Mouse (Mus musculus) macrophage (primary cell): ENCODE results near the gene Rufy4. TPM values are rescaled to one million over a fixed set of nuclear protein-coding genes. Genes with fewer than 3 reads are reported as not detected.
"Not testable (repeated sequence)": the region's sequence is repeated elsewhere in the genome, so short reads cannot be mapped to it uniquely, and the experiment has no call there.

ENCODE experiments used
- H3K27ac ChIP-seq: fragments of 350-480 bp; formaldehyde crosslinking; 2 replicates; pipeline ENCODE4 v1.9.0; 2021
- H3K36me3 ChIP-seq: fragments of 350-480 bp; formaldehyde crosslinking; 2 replicates; pipeline ENCODE4 v1.9.0; 2021; ENCODE audit errors: inconsistent target
- H3K4me3 ChIP-seq: fragments of 350-480 bp; formaldehyde crosslinking; 2 replicates; pipeline ENCODE4 v1.9.0; 2021; ENCODE audit errors: inconsistent target
- H3K79me2 ChIP-seq: fragments of 350-480 bp; formaldehyde crosslinking; 2 replicates; pipeline ENCODE4 v1.9.0; 2021; ENCODE audit errors: inconsistent target
- WGBS: methylation state at CpG from one replicate; pipeline ENCODE4 v1.1.7; 2026; ENCODE audit warnings: inconsistent platforms; ENCODE audit not compliant: missing documents; 5-methylcytosine and 5-hydroxymethylcytosine counted together
- polyA plus RNA-seq: library from polyadenylated mRNA; stranded (reverse); fragments of 250-400 nt; gene quantifications from 3 replicates; pipeline ENCODE4 v1.2.4, GENCODE M21; 2018; ENCODE audit warnings: inconsistent platforms

Rufy4 gene
- polyA plus RNA-seq, 1 experiment from 2014 or later, result not detected

DNA sequence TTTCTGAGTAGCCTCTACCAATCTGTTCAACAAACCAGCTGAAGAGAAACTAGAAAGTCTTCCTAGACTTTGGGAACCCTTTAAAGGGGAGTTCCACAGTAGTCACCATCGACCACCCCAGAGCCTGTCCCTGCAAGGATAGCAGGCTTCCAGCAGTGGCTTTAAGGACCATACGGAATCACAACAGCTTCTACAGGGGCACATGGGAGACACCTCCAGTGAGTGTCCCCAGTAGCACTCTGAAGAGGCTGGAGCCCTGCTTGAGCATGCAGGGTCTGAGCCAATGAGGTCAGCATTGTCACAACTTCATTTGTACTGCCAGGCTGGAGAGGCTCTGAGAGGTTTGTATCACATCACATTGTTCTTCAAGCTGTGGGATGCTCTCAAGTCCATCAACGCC is 24.8 kb downstream of the Rufy4 start:
- Histone ChIP-seq H3K4me3 (no peak overlapping the region), H3K36me3 (no peaks in the 10 kb centered on the region), H3K27ac (no peak overlapping the region), H3K79me2 (no peaks in the 10 kb centered on the region)
- WGBS, result 87% methylated on average over 3 of the region's 3 CpGs

DNA sequence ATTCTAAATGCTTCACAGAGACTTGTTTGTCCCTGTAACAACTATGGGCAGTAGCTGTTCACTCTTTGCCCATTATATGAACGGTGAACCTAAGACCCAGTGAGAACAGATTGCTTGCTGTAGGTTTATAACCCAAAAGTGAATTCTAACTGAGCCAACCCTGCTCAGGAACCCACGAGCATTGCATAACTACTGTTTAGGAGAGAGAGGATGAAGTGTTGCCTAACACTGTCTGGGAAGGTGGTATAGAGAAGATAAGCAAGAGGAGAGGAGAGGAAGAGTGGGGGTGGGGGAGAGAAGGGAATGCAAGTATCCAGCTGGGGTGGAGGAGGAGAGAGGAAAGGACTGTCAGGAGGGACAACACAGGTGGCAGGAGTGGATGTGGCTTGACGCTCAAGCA is 25.8 kb downstream of the Rufy4 start:
- no peak overlapping the region for H3K27ac ChIP-seq
- no peaks in the 10 kb centered on the region for H3K36me3 ChIP-seq
- no peak overlapping the region for H3K4me3 ChIP-seq
- 15% methylated on average over 3 of the region's 3 CpGs for WGBS
- H3K79me2 ChIP-seq, result no peaks in the 10 kb centered on the region

DNA sequence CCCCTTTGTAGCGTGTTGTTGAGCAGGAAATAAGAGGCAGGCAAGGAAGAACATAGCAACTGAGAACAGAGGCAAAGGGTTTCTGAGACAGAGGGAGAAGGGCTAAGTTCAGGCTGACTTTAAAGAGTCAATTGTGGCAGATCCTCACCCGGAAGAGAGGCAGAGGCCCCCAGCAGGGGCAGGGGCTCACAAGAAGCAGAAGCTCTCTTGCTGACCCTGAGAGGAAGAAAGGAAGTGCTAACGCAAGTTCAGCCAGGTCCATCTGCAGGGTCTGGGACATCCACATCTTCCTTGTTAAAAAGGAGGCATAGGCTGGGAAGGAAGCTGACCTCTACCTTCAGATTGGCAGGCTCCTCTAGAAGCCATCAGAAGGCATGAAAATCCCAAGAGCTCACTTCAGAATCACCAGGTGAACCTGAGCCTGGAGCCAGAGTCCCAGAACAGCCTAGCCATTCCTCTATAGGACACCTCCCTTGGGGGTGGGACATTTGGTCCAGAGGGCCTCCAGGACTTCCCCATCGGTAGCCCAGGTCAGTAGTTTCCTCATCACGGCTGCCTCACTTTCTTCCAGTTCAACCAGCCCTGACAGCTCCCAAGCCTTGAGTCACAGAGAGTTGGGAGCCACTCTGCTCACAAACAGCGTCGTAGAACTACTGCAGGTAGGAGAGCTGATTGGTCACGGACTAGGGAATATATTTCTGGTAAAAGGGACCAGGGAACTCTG is 28.3 kb downstream of the Rufy4 start, which contains the start of gene Cxcr2:
TSS of gene Cxcr2 (plus strand) at position 529 of the 724 bp plus-strand sequence.
- 35% methylated on average over 8 of the region's 8 CpGs for WGBS
- Histone ChIP-seq H3K27ac (no peak within 1 kb of the TSS), H3K79me2 (no peaks in the 10 kb centered on the region), H3K36me3 (no peaks in the 10 kb centered on the region), H3K4me3 (no peak within 1 kb of the TSS)

DNA sequence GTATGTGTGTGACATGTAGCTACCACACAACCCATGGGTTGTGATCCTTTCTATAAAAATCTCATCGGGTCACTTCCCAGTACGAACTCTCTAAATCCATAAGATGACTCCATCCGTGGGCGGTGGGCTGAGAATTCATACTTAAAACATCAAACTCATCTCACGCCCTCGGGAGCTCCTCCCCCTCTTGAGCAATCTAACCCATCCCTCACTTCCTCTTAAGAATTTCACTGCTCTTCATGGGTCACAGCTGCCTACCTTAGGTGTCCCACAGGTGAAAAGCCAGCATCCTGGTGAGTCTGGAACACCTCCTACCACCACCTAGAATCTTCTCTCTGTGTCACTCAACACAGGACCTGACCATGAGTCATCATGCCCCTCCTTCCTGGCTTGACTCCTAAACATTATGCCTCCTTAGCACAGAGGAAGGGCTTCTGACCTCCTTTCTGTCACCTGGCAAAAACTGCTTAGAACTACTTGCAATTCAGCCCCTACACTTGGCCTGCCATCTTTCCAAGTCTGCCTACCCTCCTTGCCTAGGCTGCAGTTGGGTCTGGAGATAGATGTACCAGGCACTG is 30.2 kb downstream of the Rufy4 start:
- Histone ChIP-seq H3K4me3 (no peak overlapping the region), H3K79me2 (no peaks in the 10 kb centered on the region), H3K27ac (no peak overlapping the region), H3K36me3 (no peaks in the 10 kb centered on the region)
- 13% methylated on average over 6 of the region's 6 CpGs for WGBS

DNA sequence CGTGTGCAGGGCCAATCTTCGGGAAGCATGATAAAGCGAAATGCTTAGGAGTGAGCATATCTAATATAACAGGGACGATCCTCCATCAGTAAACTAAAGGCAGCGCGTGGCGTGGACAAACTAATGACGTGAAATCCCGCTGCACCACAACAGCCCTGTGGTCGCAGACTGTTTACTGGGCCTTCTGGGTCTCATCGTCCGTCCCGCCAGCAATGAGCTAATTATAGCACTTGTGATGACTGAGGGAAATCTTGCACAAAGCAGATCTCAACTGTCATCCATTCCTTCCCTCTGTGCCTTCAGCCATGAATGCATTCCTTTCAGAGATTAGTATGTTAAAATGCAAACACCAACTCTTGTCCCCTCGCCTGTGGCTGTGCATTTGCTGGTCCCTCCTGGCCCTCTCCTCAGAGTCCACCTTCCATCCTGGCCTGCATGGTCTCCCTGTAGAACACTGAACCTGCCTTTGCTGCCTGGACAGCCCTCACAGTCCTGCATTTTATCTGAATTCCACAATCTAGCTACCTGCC is 31.1 kb downstream of the Rufy4 start:
- 37% methylated on average over 14 of the region's 14 CpGs for WGBS

DNA sequence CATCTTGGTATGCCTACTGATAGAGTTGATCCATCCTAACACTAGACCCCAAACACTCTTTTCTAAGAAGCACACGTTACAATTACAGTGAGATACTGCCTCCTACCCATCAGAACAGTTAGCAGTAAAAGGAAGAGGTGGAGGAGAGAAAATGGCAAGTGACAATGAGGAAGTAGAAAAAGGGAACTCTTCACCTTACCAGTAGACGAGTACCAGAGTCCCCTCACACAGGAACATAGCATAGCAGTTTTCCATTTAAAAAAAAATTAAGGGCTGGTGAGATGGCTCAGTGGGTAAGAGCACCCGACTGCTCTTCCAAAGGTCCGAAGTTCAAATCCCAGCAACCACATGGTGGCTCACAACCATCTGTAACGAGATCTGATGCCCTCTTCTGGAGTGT is 34.3 kb downstream of the Rufy4 start:
- WGBS, result 17% methylated on average over 2 of the region's 5 CpGs
- not testable (repeated sequence) for H3K36me3 ChIP-seq

More for the DNA sequence above, 31.1 kb downstream of the Rufy4 start:
- H3K27ac ChIP-seq, result no peak overlapping the region
- no peak overlapping the region for H3K4me3 ChIP-seq
- no peaks in the 10 kb centered on the region for H3K79me2 ChIP-seq
- H3K36me3 ChIP-seq, result no peaks in the 10 kb centered on the region

DNA sequence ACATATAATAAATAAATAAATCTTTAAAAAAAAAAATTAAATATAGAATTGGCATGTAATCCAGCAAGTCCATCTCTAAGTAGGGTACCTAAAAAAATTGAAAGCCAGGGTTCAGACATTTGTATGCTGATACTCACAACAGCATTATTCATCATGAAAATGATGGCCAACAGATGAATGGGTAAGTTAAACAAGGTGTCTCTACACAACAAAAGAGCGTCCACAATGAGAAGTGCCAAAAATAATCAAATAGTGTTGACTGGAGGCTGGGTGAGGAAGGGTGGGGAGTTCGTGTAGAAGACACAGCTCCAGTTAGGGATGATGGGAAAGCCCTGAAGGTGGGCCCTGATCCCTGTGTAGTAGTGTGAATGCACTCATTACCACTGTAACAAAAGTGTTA is 34.7 kb downstream of the Rufy4 start:
- H3K36me3 ChIP-seq, result no peaks in the 10 kb centered on the region
- H3K27ac ChIP-seq, result no peak overlapping the region
- H3K4me3 ChIP-seq, result no peak overlapping the region
- WGBS, result 45% methylated on average over 2 of the region's 2 CpGs
- no peaks in the 10 kb centered on the region for H3K79me2 ChIP-seq

More for the DNA sequence above, 34.3 kb downstream of the Rufy4 start:
- H3K4me3 ChIP-seq, H3K27ac ChIP-seq, H3K79me2 ChIP-seq: not testable (repeated sequence)

DNA sequence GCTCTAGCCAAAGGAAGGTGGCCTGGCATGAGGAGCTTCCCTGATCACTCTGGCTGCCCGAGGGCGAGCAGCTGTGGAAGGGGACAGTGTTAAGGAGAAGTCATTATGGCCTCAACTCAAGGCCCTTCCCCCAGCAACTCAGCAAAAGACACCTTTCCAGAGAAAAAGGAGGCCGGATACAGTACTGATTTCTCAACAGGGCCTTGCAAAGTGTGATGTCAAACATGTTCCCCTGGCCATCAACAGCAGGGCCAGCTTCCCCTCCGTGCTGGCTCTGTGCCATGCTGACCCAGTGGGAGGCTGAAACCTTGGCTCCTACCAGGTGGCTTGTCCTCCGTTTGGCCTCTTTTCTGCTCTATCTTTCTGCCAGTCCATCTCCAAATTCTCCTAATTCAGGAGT is 41.8 kb downstream of the Rufy4 start:
- WGBS, result 46% methylated on average over 5 of the region's 5 CpGs
- no peak overlapping the region for H3K27ac ChIP-seq
- H3K4me3 ChIP-seq, result no peak overlapping the region
- no peaks in the 10 kb centered on the region for H3K36me3 ChIP-seq
- H3K79me2 ChIP-seq, result no peaks in the 10 kb centered on the region

DNA sequence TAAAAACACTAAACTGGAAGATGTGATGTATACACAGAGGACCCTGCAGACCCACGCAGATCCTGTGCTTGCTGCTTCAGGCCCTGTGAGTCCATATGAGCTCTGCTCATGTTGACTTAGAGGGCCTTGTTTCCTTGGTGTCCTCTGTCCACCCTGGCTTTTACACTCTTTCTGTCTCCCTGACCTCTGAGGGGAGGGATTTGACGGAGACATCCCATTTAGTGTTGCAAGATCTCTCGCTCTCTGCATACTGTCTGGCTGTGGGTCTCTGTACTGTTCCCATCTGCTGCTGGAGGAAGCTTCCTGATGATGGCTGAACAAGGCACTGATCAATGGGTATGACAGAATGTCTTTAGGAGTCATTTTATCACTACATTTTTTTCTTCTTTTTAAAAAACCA is 44.4 kb downstream of the Rufy4 start:
- no peaks in the 10 kb centered on the region for H3K36me3 ChIP-seq
- H3K4me3 ChIP-seq, result no peak overlapping the region
- H3K27ac ChIP-seq, result no peak overlapping the region
- no peaks in the 10 kb centered on the region for H3K79me2 ChIP-seq
- 76% methylated on average over 3 of the region's 3 CpGs for WGBS

DNA sequence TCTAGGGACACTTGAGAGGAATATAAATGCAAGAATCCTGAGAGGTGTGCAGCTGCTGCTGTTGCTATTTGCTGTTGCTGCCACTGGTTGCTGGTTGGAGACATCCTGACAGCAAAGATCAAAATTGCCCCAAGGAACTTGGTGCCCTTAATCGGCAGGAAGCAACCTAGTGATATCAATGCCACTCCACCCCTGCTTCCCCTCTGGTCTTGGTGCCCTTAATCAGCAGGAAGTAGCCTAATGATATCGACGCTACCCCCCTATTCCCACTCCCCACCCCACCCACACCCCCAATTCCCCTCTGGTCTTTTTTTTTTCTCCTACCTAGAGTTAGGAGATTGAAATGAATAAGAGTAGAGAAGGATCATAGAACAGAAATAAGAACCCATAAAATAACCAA is 47.4 kb downstream of the Rufy4 start:
- Histone ChIP-seq H3K4me3 (no peak overlapping the region), H3K79me2 (no peaks in the 10 kb centered on the region), H3K27ac (no peak overlapping the region), H3K36me3 (no peaks in the 10 kb centered on the region)
- WGBS, result 0% methylated on average over 3 of the region's 3 CpGs

DNA sequence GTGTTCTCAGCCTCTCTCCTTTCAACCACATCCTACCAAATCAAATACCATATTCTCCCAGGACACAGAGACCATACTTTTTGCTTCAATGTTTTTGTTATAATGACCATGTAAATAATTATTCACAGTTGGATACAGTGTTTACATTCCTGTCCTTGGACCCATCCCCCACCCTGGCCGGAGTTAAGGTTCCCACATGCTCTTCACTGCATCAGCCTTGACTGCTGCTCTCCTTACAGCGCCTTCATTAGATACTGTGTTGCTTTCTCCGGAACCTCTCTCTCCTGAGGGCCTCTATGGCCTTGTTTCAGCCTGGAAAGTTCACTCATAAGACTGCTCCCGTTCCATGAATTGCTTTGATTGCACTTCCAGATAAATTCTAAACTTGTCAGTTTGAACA is 50.4 kb downstream of the Rufy4 start:
- Histone ChIP-seq H3K4me3 (no peak overlapping the region), H3K27ac (no peak overlapping the region), H3K79me2 (no peaks in the 10 kb centered on the region), H3K36me3 (no peaks in the 10 kb centered on the region)
- WGBS, result 94% methylated on average over 4 of the region's 4 CpGs

DNA sequence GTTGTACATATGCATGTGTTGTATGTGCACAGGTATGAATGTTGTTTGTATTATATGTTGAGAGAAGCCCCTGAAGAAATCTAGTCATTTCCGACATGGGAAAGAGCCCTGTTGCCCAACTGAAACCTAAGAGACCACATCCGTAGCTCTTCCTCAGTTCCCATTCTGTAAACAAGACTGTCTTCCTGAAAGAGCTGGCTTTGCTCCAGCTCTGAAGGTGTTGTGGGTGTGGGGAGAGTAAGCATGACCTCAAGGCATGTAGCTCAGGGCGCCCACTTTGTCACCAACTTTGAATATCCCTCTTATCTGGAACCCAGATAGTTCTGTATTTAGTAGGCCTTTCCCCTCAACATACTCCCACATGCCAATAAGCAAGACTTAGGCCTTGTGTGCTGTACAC is 53.3 kb downstream of the Rufy4 start:
- Histone ChIP-seq H3K79me2 (no peaks in the 10 kb centered on the region), H3K27ac (no peak overlapping the region), H3K4me3 (no peak overlapping the region), H3K36me3 (no peaks in the 10 kb centered on the region)
- 30% methylated on average over 3 of the region's 3 CpGs for WGBS

DNA sequence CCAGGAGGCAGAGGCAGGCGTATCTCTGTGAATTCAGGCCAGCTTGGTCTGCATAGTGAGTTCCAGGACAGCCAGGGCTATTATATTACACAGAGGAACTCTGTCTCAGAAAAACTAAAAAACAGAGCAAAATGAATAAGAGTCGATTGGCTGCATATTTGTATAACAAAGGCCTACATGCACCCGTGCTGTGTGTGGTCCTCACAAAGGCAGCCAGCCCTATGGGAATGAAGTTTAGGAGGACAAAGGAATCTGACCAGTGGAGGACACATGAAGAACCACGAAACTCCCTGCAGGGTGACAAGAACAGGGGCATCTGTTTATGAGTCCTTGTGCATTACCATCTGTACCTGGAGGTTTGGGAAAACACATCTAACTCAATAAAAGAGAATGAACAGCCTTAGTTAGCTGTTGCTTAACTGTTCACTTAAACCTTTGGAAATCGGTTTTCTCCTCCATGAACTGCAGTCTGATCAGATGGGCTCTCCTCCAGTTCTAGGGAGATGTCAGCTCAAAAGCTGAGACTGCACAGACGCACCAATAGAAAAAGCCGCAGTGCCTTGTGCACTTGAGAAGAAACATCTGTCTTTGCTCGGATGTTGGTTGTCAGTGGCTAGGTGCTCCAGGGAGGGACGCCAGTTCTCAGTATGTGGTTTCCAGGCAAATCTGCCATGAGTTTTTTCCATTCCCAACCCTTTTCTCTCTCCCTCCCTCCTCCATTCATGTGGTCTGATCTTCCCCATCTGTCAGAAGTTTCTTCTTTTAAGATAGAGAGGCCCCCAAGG is 54.5 kb downstream of the Rufy4 start:
- H3K36me3 ChIP-seq, result no peaks in the 10 kb centered on the region
- 65% methylated on average over 9 of the region's 9 CpGs for WGBS
- H3K27ac ChIP-seq, result no peak overlapping the region
- H3K79me2 ChIP-seq, result no peaks in the 10 kb centered on the region
- no peak overlapping the region for H3K4me3 ChIP-seq

DNA sequence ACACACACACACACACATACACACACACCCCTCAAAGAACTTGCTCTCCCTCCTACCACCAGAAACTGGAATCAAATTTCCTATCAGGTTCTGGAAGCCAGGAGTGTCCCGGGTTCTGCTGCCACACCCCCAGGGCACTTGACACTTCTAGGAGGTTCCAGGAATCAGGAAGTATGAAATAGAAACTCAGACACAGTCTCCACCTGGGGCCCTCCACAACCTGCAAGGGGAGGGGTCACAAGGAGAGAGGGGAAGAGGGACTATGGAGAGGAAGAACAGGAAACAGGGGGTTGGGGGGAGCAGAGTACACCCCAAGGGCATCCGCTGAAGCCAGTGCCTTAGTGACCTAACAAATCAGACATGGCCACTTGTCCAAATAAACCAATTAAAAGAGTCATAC is 56.1 kb downstream of the Rufy4 start:
- Histone ChIP-seq H3K79me2 (no peaks in the 10 kb centered on the region), H3K27ac (no peak overlapping the region), H3K36me3 (no peaks in the 10 kb centered on the region), H3K4me3 (no peak overlapping the region)
- WGBS, result 45% methylated on average over 2 of the region's 2 CpGs

DNA sequence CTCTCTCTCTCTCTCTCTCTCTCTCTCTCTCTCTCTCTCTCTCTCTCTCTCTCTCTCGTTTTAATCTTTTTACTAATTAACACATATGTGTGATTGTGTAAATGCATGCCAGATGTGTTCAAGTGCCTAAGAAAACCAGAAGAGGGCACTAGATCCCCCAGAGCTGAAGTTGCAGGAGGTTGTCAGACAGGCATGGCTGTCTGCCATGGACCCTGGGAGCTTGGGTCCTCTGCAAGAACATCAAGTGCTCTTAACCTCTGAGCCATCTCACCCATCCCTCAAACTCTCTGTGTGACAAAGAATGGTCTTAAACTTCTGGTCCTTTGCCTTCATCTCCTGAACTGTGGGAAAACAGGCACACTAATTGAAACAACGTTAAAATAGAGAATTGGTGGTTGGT is 57.7 kb downstream of the Rufy4 start:
- H3K4me3 ChIP-seq, result no peak overlapping the region
- H3K36me3 ChIP-seq, result no peaks in the 10 kb centered on the region
- H3K27ac ChIP-seq, result no peak overlapping the region
- no peaks in the 10 kb centered on the region for H3K79me2 ChIP-seq
- WGBS, result 50% methylated on average over 2 of the region's 2 CpGs
